Mouse (Mus musculus) ES-E14 (cell line): ENCODE measurements around the gene Rps3a1.

Experiments used
- MAFK ChIP-seq: IDR thresholded peaks from 2 replicates; pipeline ENCODE4 v1.6.1; 2014; ENCODE audit warnings: mild to moderate bottlenecking, low read depth, low read length, inconsistent platforms; ENCODE audit not compliant: insufficient read depth
- ZC3H11A ChIP-seq: IDR thresholded peaks from 2 replicates; pipeline ENCODE4 v1.6.1; 2012; ENCODE audit warnings: low read depth, mild to moderate bottlenecking, inconsistent platforms, low read length, borderline replicate concordance
- ZNF384 ChIP-seq: IDR thresholded peaks from 2 replicates; pipeline ENCODE4 v1.6.1; 2012; ENCODE audit warnings: low read depth, low read length, inconsistent platforms

DNA sequence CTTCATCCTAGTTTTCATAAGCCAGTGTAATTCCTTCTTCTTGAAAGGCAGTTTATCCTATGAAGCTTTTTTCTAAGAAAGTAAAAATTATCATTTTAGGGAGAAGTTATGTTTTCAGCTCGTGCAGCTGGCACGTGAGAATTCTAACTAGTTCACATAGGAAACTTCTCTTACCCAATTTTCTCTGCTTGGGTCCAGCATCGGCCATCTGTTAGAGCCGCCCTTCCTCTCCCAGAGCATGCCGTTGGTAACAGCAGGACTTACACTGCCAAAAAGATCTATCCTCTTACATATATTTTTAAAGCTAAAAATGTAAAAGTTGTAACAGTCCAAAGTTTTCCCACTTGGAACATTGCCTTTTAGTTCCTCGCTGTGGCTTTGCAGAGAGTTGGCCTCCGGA, 33.4 kb downstream of the Rps3a1 start:
- TF ChIP-seq ZC3H11A: no peak
- no peak for TF ChIP-seq MAFK
- no peak for TF ChIP-seq ZNF384
